In genomic region chr2:159145980-159146379, GRCm38 (mm10) we compare ENCODE assay signal across 33 mouse cellular contexts.
"Had no signal": no experiment of that assay in that cellular context is flagged by ENCODE, and none has a peak within 500 bp of the region (broad histone marks: within the 10 kb centered on the region; RNA-seq: fewer than 3 reads in every experiment).

No protein-coding gene starts in this region.

- H3K36me3 ChIP-seq: heart, embryonic 12.5 days; heart, embryonic 13.5 days; heart, embryonic 15.5 days; hindbrain, embryonic 10.5 days; hindbrain, embryonic 12.5 days; hindbrain, embryonic 13.5 days; hindbrain, embryonic 15.5 days; intestine, embryonic 15.5 days; kidney, embryonic 15.5 days had no signal

- DNase-seq: heart, postnatal 10 days; heart, postnatal 36 days; heart, postnatal 4 days; kidney, adult 11 months; kidney, adult 18-20 months; kidney, adult 2 months; kidney, adult 8-10 months; kidney, adult 9 months; kidney, postnatal 10 days; kidney, postnatal 14 days; kidney, postnatal 25 days; kidney, postnatal 36 days; kidney, postnatal 4 days; layer of hippocampus, adult 9-11 months; layer of hippocampus, postnatal 36 days had no signal

- H3K4me1 ChIP-seq: heart, embryonic 12.5 days; heart, embryonic 13.5 days; heart, embryonic 15.5 days; hindbrain, embryonic 10.5 days; hindbrain, embryonic 12.5 days; hindbrain, embryonic 13.5 days; hindbrain, embryonic 15.5 days; intestine, embryonic 15.5 days; kidney, embryonic 15.5 days had no signal

- H3K4me3 ChIP-seq: heart, embryonic 12.5 days; heart, embryonic 13.5 days; heart, embryonic 15.5 days; hindbrain, embryonic 10.5 days; hindbrain, embryonic 12.5 days; hindbrain, embryonic 13.5 days; hindbrain, embryonic 15.5 days; intestine, embryonic 15.5 days; kidney, embryonic 15.5 days; layer of hippocampus, adult 2 months; left cerebral cortex, adult 2 months had no signal

- H3K27me3 ChIP-seq: heart, embryonic 12.5 days; heart, embryonic 13.5 days; heart, embryonic 15.5 days; hindbrain, embryonic 12.5 days; hindbrain, embryonic 13.5 days; hindbrain, embryonic 15.5 days; intestine, embryonic 15.5 days; kidney, embryonic 15.5 days had no signal

- H3K27ac ChIP-seq: heart, embryonic 13.5 days; heart, embryonic 15.5 days; hindbrain, embryonic 10.5 days; hindbrain, embryonic 12.5 days; hindbrain, embryonic 13.5 days; hindbrain, embryonic 14.5 days; hindbrain, embryonic 15.5 days; hindbrain, postnatal 0 days; intestine, embryonic 15.5 days; kidney, embryonic 15.5 days; kidney, postnatal 0 days; layer of hippocampus, adult 2 months; left cerebral cortex, adult 2 months had no signal

- H3K9ac ChIP-seq: heart, embryonic 12.5 days; heart, embryonic 13.5 days; heart, embryonic 15.5 days; hindbrain, embryonic 12.5 days; hindbrain, embryonic 13.5 days; hindbrain, embryonic 14.5 days; hindbrain, embryonic 15.5 days; intestine, embryonic 15.5 days; kidney, embryonic 15.5 days had no signal

- H3K9me3 ChIP-seq: heart, embryonic 15.5 days; hindbrain, embryonic 10.5 days; hindbrain, embryonic 12.5 days; hindbrain, embryonic 13.5 days; hindbrain, embryonic 15.5 days; intestine, embryonic 15.5 days; kidney, embryonic 15.5 days had no signal

- ATAC-seq: hindbrain, embryonic 16.5 days; hindbrain, postnatal 0 days; inflammation-experienced regulatory T-cells, adult 6 months; intestine, embryonic 15.5 days; intestine, embryonic 16.5 days; intestine, postnatal 0 days had no signal

- H3K4me2 ChIP-seq: heart, embryonic 12.5 days; heart, embryonic 13.5 days; heart, embryonic 15.5 days; hindbrain, embryonic 12.5 days; hindbrain, embryonic 13.5 days; hindbrain, embryonic 14.5 days; hindbrain, embryonic 15.5 days; intestine, embryonic 15.5 days; kidney, embryonic 15.5 days had no signal
